Mouse (Mus musculus) T-cell, adult 2 months (primary cell): ENCODE data around the gene Usf2.

Experiments
- DNase-seq: peaks from one replicate; pipeline ENCODE4 v3.0.0; 2022; ENCODE audit warnings: low spot score

The Usf2 gene

DNA sequence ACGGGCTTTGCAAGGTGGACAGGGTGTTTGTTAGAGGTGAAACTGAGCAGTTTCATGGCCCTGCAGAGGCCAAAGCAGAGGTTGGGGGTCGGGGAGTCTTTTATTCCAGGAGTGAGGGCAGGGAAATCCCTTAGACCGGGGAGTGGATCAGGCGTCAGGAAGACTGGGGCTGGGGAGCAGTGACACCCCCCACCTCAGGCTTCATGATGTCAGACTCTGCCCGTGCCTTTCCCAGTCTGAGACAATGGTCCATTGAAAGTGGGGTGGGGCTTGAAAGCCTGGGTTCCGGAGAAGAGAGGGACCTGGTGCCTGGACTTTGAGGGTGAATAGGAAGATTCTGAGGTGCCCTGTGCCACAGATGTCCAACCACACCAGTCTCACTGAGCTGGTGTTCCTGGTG, 39.9 kb downstream of the Usf2 start:
- DNase-seq: no peak

DNA sequence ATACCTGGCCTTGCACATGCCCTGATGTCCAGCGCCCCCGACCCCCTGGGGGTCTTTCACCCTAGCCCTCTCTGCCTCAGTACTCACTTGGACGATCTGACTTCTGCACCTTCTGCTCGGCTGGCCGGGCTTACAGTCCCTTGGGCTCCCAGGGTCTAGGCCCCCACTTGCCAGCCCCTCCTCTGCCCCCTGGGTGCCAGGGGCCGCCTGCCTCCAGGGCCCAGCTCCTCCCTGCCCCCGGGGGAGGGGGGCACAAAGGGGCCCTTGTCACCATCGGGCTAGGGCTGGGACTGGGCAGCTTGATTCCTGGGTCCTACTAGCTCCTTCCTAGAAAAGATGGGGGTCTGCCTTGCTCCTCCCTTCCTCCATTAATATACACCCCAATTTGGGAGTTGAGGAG, 41.9 kb downstream of the Usf2 start, which contains the start of gene Mag:
TSS of gene Mag (minus strand) at position 142 of the 400 bp plus-strand sequence.
- DNase-seq: no peak

DNA sequence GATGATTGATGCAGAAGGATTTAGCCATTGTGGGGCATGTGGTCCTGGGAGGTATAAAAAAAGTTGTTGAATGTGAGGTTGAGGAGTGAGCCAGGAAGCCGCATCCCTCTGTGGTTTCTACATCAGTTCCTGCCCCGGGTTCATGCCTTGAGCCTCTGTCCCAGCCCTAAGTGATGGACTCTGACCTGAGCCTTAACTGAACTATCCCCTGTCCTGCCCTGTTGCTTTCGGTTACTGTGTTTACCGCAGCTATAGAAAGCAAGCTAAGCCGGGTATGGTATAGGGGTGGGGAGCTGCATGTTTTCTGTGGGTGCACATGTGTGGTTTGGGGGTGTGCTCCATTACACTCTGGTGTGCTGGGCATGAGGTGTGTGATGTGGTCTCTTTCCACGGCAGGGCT, 46.8 kb downstream of the Usf2 start:
- peak; percentile 40 for DNase-seq

DNA sequence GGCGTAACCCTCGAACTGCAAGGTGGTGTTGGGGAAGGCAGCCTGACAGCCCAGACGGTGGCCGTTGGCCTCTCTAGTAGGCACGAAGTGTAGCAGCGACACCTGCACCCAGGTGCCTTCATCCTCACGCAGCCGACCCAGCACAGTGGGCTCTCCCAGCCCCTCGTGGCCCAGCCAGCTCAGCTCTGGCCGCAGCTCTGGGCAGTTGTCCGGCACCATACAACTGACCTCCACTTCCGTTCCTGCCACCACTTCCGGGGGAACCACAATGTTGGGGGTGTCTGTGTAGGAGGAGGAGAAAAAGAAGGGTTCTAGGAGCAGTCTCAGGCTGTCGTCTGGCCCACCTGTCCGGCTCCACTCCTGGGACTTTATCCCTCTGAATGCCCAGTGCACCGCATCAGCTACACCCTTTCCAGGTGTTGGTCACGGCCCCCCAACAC, 47.6 kb downstream of the Usf2 start:
- DNase-seq: no peak

DNA sequence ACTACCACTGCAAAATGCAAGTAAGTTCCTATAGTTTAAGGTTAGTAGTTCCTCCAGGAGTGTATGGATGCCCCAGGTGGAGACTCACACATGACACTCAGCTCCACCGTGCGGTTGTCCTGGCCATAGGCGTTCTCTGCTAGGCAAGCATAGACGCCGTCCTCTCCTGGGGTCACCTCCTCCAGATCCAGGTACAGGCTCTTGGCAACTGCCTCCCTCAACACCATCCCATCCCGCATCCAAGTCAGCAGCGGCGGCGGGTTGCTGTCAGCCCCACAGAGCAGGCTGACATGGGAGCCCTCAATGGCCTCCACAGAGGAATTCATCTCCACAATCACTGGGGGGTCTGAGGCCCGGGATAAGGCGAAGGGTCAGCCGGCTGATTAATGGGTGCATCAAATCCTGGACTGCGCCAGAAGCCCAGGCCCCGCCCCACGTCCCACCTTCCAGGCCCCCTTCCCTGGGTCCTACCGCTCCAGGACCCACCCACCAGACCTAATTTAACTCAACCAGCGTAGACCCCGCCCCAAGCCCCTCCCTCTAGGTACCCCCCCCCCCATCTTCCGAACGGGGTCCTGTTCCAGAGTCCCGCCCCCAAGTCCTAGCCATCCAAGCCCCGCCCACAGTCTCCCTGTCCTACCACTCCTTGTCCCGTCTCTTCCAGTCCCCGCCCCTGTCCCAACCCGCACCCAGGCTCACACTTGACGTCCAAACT, 48.2 kb downstream of the Usf2 start:
- no peak for DNase-seq

DNA sequence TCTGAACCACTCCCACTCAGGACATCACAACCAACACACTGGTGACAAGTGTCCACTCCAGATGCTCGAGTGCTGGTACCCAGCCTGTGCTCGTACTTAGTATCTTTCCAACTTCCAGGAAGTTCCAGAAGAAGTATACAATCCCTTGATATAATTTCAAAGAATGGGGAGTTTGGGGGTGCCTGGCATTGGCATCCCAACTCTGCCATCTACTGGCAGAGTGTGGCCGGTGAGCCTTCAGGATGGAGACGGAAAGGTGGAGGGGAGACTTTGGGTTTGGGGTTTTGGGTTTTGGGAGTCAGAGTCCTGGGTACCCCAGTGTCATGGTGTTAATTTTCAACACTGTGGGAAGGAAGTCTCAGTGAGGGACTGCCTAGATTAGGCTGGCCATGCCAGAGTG, 52.6 kb downstream of the Usf2 start:
- peak; percentile 12 for DNase-seq
